Mouse (Mus musculus) lung, postnatal 14 days (tissue): ENCODE measurements at regions not wholly inside any gene's neighbourhood (a gene's known extent, or its start where the extent isn't known, plus 50 kb on each side); places are given as distances from the start of the nearest gene placed in this dataset.
A peak's percentile ranks its signal among the peaks of the same experiment; 100 is the strongest.

ENCODE experiments used
- DNase-seq: peaks from one replicate; pipeline ENCODE4 v3.0.0; 2021

DNA sequence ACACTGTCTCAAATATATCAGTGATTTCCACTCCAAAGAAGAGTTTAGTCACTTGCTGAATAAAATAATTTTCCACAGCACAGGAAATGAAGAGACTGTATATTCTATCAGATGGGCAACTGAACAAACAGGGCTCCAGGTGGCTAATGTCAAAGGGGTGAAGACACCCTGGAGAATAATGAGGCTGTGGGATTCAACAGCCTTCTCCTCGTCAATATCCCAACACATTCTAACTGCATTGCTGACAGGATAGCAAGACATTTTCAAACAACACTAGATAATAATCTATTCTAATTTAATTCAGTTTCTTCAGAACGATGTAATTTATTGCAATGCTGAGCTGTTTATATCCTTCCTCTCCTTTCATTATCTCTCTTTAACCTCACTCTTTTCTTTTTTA, 134.4 kb upstream of the Klhl13 start:
- DNase-seq, result no peak

GRCm38 (mm10) chrX:23495199-23495598, 130.3 kb upstream of the Klhl13 start:
- no peak for DNase-seq

GRCm38 (mm10) chrX:23476868-23477267, 112.0 kb upstream of the Klhl13 start:
- DNase-seq, result no peak

DNA sequence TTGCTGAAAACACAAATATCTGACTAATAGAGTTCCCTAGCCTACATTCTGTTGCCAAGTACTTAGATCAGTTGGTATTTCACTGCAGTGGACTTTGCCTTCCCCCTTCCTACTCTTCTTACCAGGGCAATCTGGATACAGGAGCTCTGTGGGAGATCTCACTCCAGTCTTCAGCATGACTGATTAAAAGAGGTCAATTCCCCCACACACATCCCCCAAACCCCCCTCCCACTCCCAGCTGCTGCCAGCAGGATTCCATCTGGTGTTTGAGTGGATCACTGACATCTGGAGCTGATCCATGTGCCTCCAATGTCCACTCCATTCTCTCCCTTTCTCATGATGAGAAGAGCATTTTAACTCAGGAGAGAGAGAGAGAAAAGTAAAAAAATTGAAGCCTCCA, 101.1 kb upstream of the Klhl13 start:
- peak; percentile 3 for DNase-seq

- DNase-seq, result no peak
Observed at GRCm38 (mm10) chrX:23453616-23454015, 88.7 kb upstream of the Klhl13 start.

- no peak for DNase-seq
Observed at GRCm38 (mm10) chrX:23422746-23423145, 57.9 kb upstream of the Klhl13 start.

GRCm38 (mm10) chrX:23417525-23417924, 52.6 kb upstream of the Klhl13 start:
- no peak for DNase-seq
